Mouse (Mus musculus) central nervous system, embryonic 18 days (tissue): ENCODE results near the gene Ndufaf5. TPM values are rescaled to one million over a fixed set of nuclear protein-coding genes. Genes with fewer than 3 reads are reported as not detected.

ENCODE experiments used
- polyA plus RNA-seq: library from polyadenylated mRNA; depleted of rRNA; stranded (reverse); fragments of >200 nt; gene quantifications from 2 replicates; pipeline ENCODE4 v1.2.3, GENCODE M21; 2012; rRNA removed

The Ndufaf5 gene
- 45.7 and 46.4 TPM in 2 replicates for polyA plus RNA-seq

DNA sequence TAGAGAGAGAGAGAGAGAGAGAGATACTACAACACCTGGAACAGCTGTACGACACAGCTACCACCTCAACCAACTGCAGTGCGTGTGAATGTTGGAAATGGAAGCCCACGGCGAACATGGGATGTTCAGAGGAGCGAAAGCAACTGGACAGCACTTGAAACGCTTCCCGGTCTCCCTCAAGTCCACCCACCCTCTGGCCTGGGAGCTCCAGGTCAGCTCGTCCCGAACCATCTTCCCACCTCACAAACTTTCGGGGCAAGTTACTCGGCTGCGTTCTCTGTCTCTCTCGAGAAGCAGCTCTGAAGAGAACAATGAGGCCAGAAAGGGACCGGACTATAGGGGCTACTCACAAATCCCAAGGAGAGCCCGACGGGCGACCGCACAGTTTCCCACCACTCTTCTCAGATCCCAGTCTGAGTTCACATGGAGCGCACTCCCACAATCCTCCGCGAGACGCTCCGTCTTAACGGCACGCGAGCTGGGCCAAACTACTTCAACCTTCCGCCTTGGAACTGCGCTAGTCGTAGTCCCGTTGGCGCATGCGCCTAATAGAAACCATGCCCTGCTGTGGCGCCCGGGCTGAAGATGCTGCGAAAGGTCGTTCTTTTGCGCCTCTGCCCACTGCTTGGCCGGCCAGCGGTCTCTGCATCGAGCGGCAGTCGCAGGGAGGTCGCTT is at the start of gene Ndufaf5, which contains the start of gene Esf1:
Gene Ndufaf5 (plus strand): TSS at position 523 of the 676 bp plus-strand sequence.
Gene Esf1 (minus strand): TSS at position 438 of the 676 bp plus-strand sequence.

DNA sequence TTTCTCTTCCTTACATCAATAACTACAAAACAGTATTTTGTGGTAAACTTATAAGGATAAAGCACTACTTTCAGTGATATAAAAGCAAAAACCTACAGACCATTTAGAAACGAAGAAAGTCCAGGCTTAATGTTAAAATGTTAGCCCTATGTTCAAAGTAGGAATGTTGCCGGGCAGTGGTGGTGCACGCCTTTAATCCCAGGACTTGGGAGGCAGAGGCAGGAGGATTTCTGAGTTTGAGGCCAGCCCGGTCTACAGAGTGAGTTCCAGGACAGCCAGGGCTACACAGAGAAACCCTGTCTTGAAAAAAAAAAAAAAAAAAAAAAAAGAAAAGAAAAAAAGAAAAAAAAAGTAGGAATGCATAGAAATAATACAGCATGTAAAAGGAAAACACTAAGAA is 18.7 kb upstream of the Ndufaf5 start, which contains the start of gene Gm17374:
Gene Gm17374 (plus strand): TSS at position 301 of the 400 bp plus-strand sequence.

Other genes starting within 250 kb of the Ndufaf5 start
- gene Tasp1, start 103.8 kb upstream of the Ndufaf5 start, polyA plus RNA-seq: 15.8 and 16.7 TPM in 2 replicates
- gene Gm17374, start 18.6 kb upstream of the Ndufaf5 start, polyA plus RNA-seq: not detected in 2 replicates
- gene Esf1, start 85 bp upstream of the Ndufaf5 start, polyA plus RNA-seq: 7.5 and 8.4 TPM in 2 replicates
- not detected in 2 replicates for gene Sel1l2, start 219.1 kb downstream of the Ndufaf5 start, polyA plus RNA-seq
- gene Macrod2, start 224.7 kb downstream of the Ndufaf5 start, polyA plus RNA-seq: 28.3 and 29.3 TPM in 2 replicates